Mouse (Mus musculus) testis, adult 2 months (tissue): ENCODE measurements around the gene Cyb561.

Experiments used
- CTCF ChIP-seq: fragments of 200-500 bp; IDR thresholded peaks from 2 replicates; pipeline ENCODE4 v1.5.1; 2012; ENCODE audit warnings: low read depth, mild to moderate bottlenecking, inconsistent platforms, low read length, moderate library complexity; ENCODE audit not compliant: control insufficient read depth, insufficient read depth, insufficient replicate concordance
- POLR2A ChIP-seq: fragments of 200-500 bp; IDR thresholded peaks from 2 replicates; pipeline ENCODE4 v1.6.1; 2012; ENCODE audit warnings: low read depth, mild to moderate bottlenecking, inconsistent platforms, low read length, moderate library complexity; ENCODE audit not compliant: control insufficient read depth

DNA sequence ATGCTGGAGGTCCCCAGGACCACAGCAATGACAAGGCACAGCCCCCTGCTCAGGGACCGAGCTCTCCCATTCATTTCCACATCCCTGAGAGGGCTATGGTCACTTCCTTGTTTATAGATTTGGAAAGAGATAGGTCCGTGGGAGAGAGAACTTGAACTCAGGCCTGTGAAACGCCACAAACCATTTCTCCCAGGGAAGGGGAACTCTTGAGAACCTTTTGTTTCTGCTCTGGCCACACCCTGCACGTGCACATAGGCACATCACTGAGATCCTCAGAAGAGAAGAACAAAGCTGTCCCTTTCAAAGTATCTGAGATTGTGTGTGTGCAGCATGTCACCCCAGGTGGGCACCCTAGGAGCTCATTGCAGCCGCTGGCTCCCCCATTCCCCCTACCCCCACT is 25.5 kb upstream of the Cyb561 start:
- TF ChIP-seq CTCF (no peak), POLR2A (no peak)
